Comparison of ENCODE assay signal across 21 mouse cellular contexts in the genomic region with DNA sequence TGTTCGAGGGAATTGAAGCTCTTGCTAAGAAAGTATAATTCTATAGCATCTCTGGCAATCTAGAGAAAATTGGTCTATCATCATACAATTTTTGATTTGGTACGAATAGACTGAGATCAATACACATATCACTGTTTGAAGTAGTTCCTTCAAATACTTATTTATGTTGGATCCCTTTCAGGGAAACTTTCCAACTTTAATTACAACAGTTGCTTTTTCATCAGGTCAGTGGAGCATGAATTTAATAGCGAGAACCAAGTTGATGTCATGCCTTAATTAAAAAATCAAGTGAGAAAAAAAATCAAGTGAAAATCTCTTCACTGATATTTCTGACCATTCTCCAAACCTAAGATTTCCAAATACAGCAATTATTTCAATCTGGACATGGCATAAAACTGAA.
"Had no signal": no experiment of that assay in that cellular context is flagged by ENCODE, and none has a peak within 500 bp of the region (broad histone marks: within the 10 kb centered on the region; RNA-seq: fewer than 3 reads in every experiment).

No protein-coding gene starts in this region.

- ATAC-seq: midbrain, embryonic 16.5 days had no signal

- H3K9me3 ChIP-seq: midbrain, embryonic 10.5 days; midbrain, embryonic 12.5 days; neural tube, embryonic 13.5 days; neural tube, embryonic 15.5 days; stomach, embryonic 15.5 days had no signal

- DNase-seq: lung, adult 18-20 months; lung, embryonic 14.5 days; lung, postnatal 10 days; lung, postnatal 4 days; midbrain, embryonic 14.5 days; retina, postnatal 1 day; right cerebral cortex, adult 18-20 months; right cerebral cortex, postnatal 25 days; right cerebral cortex, postnatal 4 days; spleen, adult 18-20 months; thymus, adult 2 months; thymus, postnatal 25 days; thymus, postnatal 4 days had no signal

- H3K27ac ChIP-seq: midbrain, embryonic 10.5 days; midbrain, embryonic 12.5 days; neural tube, embryonic 13.5 days; neural tube, embryonic 15.5 days; stomach, embryonic 15.5 days; stomach, postnatal 0 days had no signal

- H3K4me1 ChIP-seq: midbrain, embryonic 10.5 days; midbrain, embryonic 12.5 days; neural tube, embryonic 13.5 days; neural tube, embryonic 15.5 days; stomach, embryonic 15.5 days had no signal

- H3K4me3 ChIP-seq: midbrain, embryonic 10.5 days; midbrain, embryonic 12.5 days; myocyte; neural tube, embryonic 13.5 days; neural tube, embryonic 15.5 days; stomach, embryonic 15.5 days had no signal

- H3K27me3 ChIP-seq: midbrain, embryonic 12.5 days; neural tube, embryonic 13.5 days; neural tube, embryonic 15.5 days; stomach, embryonic 15.5 days had no signal

- H3K36me3 ChIP-seq: midbrain, embryonic 10.5 days; midbrain, embryonic 12.5 days; neural tube, embryonic 13.5 days; neural tube, embryonic 15.5 days; stomach, embryonic 15.5 days had no signal

- H3K4me2 ChIP-seq: lung, embryonic 14.5 days; midbrain, embryonic 12.5 days; neural tube, embryonic 13.5 days; neural tube, embryonic 15.5 days; stomach, embryonic 15.5 days had no signal

- H3K9ac ChIP-seq: lung, embryonic 14.5 days; midbrain, embryonic 12.5 days; neural tube, embryonic 13.5 days; neural tube, embryonic 15.5 days; stomach, embryonic 15.5 days had no signal
